Mouse (Mus musculus): ENCODE data around the gene Tchp. TPM values are rescaled to one million over a fixed set of nuclear protein-coding genes. Genes with fewer than 3 reads are reported as not detected.

Gene Tchp
- polyA plus RNA-seq (2015; fragmentation: Nextera tagmentation; extraction: Ambion mirVana) = 10.2 and 12.2 TPM in 2 replicates

DNA sequence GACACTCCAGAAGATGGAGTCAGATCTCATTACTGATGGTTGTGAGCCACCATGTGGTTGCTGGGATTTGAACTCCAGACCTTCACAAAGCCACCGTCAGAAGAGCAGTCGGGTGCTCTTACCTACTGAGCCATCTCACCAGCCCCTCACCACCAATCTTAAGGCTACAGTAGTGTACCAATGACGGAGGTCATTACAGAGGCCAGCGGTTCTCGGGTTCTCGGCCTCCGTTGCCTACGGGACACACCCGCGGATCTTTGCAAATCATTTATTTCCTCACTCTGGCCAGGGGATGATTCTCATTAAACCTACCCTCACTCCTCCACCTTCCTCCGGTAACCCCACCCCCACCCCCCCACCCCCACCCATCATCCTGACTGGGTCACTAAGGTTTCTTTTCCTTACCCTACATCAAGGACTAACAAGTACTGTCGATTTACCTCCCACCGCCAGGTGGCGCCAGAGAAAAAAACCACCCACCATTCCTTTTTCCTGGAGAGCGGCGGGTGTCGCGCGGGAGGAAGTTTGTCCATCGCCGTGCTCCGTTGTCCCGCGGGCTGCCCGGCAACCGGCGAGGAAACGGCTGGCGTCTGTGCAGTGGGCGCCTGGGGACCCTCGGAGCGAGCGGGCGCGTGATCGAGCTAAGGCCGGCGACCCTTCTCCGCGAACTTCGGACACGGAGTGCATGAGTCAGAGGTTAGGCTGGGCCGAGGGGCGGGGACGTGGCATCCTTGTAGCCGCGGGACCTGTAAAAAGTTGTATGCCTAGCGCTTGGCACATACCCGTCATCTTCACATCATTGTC is at the start of gene Tchp:
Gene Tchp, plus strand, starts transcription at position 496 of the 804 bp plus-strand sequence.
- TF ChIP-seq CTCF (IDR thresholded peaks at IDR 0.05; ENCODE audit: low read depth) = peak; percentile 89
- H3K9ac ChIP-seq (ENCODE audit: low read depth, low read length) = peak within 1 kb of the TSS; percentile 70
- peak; percentile 95 for DNase-seq (ENCODE audit: low spot score)
- 1% methylated on average over 49 of the region's 49 CpGs for WGBS
- peaks cover 7% of the 10 kb centered on the region for H3K4me1 ChIP-seq (replicated peaks; ENCODE audit: insufficient read depth, low read length)
- H3K9me3 ChIP-seq (replicated peaks; ENCODE audit: low read length) = no peaks in the 10 kb centered on the region
- peak within 1 kb of the TSS; percentile 85 for H3K4me2 ChIP-seq (ENCODE audit: low read length)
- H3K4me3 ChIP-seq (replicated peaks; ENCODE audit: low read depth, low read length) = peak within 1 kb of the TSS; percentile 81
- no peak within 1 kb of the TSS for H3K27ac ChIP-seq
- ATAC-seq (replicated peaks; ENCODE audit: low FRiP score, low read depth) = peak; percentile 79
- H3K27me3 ChIP-seq (ENCODE audit: insufficient read depth, low read length) = no peaks in the 10 kb centered on the region
- peaks cover 14% of the 10 kb centered on the region; the same call in 1 of the 2 replicates for H3K36me3 ChIP-seq (ENCODE audit: insufficient read depth, low read length)

DNA sequence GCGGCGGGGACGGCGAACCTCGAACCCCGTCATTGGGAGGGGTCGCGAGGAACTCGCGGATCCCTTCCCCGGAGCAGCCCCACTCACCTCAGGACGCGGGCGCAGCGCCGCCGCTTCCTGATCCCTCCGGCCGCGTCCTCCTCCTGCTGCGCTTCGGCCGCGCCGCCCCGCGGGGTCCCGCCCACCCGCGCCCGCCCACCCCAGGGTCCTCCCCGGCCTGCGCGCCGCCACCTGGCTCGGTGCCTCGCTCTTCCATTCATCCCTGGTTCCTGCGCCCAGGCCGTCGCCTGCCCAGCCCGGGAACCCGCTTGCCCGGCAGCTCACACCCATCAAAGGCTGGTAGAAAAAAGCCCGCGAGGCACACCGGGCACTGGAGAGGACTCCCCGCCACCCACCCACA is 49.3 kb upstream of the Tchp start, which contains the start of gene Trpv4:
Gene Trpv4, minus strand, starts transcription at position 167 of the 400 bp plus-strand sequence.
- Histone ChIP-seq H3K9ac (ENCODE audit: low read depth, low read length) (peak within 1 kb of the TSS; percentile 62), H3K27me3 (ENCODE audit: insufficient read depth, low read length) (peaks cover 4% of the 10 kb centered on the region; the same call in 1 of the 2 replicates), H3K27ac (peak within 1 kb of the TSS; percentile 70), H3K9me3 (replicated peaks; ENCODE audit: low read length) (no peaks in the 10 kb centered on the region), H3K36me3 (ENCODE audit: insufficient read depth, low read length) (no peaks in the 10 kb centered on the region), H3K4me3 (replicated peaks; ENCODE audit: low read depth, low read length) (peak within 1 kb of the TSS; percentile 60), H3K4me2 (ENCODE audit: low read length) (peak within 1 kb of the TSS; percentile 96), H3K4me1 (replicated peaks; ENCODE audit: insufficient read depth, low read length) (peaks cover 12% of the 10 kb centered on the region; the same call in 1 of the 2 replicates)
- WGBS = under 1% methylated on average over 47 of the region's 47 CpGs
- ATAC-seq (replicated peaks; ENCODE audit: low FRiP score, low read depth) (peak; percentile 37; the same call in 1 of the 2 replicates), DNase-seq (ENCODE audit: low spot score) (no peak)
- no peak for TF ChIP-seq CTCF (IDR thresholded peaks at IDR 0.05; ENCODE audit: low read depth)

DNA sequence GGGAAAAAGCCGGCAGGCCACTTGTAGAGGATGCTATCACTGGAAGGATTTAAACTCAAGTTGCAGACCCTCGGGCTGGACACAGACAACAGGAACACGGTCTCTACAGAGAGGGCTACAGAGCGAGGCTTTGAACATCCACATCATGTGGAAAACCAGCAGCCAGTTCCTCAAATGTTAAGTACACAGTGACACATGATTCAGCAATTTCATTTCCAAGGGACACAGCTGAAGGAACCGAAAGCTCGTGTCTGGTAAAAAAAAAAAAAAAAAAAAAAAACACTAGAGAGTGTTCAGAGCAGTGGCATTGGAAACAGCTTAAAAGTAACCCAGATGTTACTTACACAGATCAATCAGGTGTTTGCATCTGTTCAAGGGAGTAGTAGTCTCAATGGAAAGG is 46.5 kb upstream of the Tchp start:
- Histone ChIP-seq H3K27ac (no peak overlapping the region), H3K4me3 (replicated peaks; ENCODE audit: low read depth, low read length) (no peak overlapping the region), H3K27me3 (ENCODE audit: insufficient read depth, low read length) (peaks cover 4% of the 10 kb centered on the region; the same call in 1 of the 2 replicates), H3K4me2 (ENCODE audit: low read length) (no peak overlapping the region), H3K9ac (ENCODE audit: low read depth, low read length) (no peak overlapping the region), H3K36me3 (ENCODE audit: insufficient read depth, low read length) (no peaks in the 10 kb centered on the region), H3K4me1 (replicated peaks; ENCODE audit: insufficient read depth, low read length) (peaks cover 12% of the 10 kb centered on the region; the same call in 1 of the 2 replicates), H3K9me3 (replicated peaks; ENCODE audit: low read length) (no peaks in the 10 kb centered on the region)
- WGBS = 54% methylated on average over 6 of the region's 6 CpGs
- no peak for DNase-seq (ENCODE audit: low spot score)
- TF ChIP-seq CTCF (IDR thresholded peaks at IDR 0.05; ENCODE audit: low read depth) = no peak
- no peak for ATAC-seq (replicated peaks; ENCODE audit: low FRiP score, low read depth)

DNA sequence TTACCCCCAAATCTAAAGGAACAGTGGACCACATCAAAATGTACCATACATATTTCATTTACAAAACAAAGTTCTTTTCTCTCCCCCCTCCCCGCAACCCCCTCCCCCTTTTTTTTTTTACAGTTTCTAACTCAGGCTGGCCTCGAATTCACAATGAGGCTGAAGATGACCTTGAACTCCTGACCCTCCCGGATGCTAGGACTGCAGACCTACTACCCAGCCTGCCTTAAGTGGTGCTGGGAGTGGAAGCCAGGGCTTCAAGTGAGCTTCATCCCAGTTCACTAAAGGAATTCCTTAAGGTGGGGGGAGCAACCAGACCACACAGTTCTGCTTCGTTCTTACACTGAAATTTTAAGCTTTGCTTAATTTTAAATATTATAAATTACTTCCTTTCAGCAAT is 43.4 kb upstream of the Tchp start:
- Histone ChIP-seq H3K9me3 (replicated peaks; ENCODE audit: low read length) (no peaks in the 10 kb centered on the region), H3K4me1 (replicated peaks; ENCODE audit: insufficient read depth, low read length) (no peaks in the 10 kb centered on the region), H3K4me3 (replicated peaks; ENCODE audit: low read depth, low read length) (no peak overlapping the region), H3K36me3 (ENCODE audit: insufficient read depth, low read length) (no peaks in the 10 kb centered on the region), H3K9ac (ENCODE audit: low read depth, low read length) (no peak overlapping the region), H3K4me2 (ENCODE audit: low read length) (no peak overlapping the region), H3K27me3 (ENCODE audit: insufficient read depth, low read length) (no peaks in the 10 kb centered on the region), H3K27ac (no peak overlapping the region)
- no peak for TF ChIP-seq CTCF (IDR thresholded peaks at IDR 0.05; ENCODE audit: low read depth)
- 70% methylated on average over 4 of the region's 4 CpGs for WGBS
- ATAC-seq (replicated peaks; ENCODE audit: low FRiP score, low read depth) (no peak), DNase-seq (ENCODE audit: low spot score) (no peak)

DNA sequence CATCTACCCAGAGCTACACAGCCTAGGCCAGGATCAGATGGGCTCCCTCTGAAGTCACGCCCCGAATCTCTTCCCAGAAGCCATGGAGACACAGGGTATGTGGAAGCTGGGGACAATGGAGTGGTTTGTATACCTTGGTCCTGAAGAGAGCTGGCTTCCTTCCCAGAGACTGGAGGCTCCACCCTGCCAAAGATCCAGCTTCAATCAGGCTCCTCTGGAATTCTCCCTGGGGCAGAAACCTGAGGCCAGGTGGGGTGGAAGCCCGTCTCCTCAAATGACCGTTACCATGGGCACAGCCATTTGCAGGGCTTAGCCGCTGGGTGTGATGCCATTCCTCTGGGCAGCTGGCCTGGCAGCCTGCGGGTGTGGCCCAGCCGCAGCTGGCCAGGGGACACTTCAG is 42.8 kb upstream of the Tchp start:
- 56% methylated on average over 7 of the region's 7 CpGs for WGBS
- Histone ChIP-seq H3K36me3 (ENCODE audit: insufficient read depth, low read length) (peaks cover under 1% of the 10 kb centered on the region; the same call in 1 of the 2 replicates), H3K27me3 (ENCODE audit: insufficient read depth, low read length) (no peaks in the 10 kb centered on the region), H3K9ac (ENCODE audit: low read depth, low read length) (no peak overlapping the region), H3K9me3 (replicated peaks; ENCODE audit: low read length) (no peaks in the 10 kb centered on the region), H3K4me1 (replicated peaks; ENCODE audit: insufficient read depth, low read length) (no peaks in the 10 kb centered on the region), H3K27ac (no peak overlapping the region), H3K4me3 (replicated peaks; ENCODE audit: low read depth, low read length) (no peak overlapping the region), H3K4me2 (ENCODE audit: low read length) (no peak overlapping the region)
- no peak; the same call in 1 of the 2 replicates for ATAC-seq (replicated peaks; ENCODE audit: low FRiP score, low read depth)
- DNase-seq (ENCODE audit: low spot score) = peak; percentile 44
- TF ChIP-seq CTCF (IDR thresholded peaks at IDR 0.05; ENCODE audit: low read depth) = no peak

DNA sequence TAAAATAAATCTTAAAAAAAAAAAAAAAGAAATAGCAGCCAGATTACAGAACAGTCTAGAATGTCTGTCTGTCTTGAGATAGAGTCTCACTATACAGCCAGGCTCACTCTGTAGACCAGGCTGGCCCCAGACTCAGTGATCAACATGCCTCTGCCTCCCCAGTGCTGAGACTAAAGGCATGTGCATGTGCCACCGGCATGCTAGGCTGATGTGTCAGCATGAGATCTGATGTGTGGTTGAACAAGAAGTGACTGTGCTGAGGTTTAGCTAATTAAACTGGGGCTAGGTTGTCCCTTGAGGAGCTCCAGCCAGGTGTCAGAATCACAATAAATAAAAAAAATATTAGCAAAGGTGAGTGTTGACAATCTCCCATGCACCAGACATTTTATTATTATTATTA is 40.9 kb upstream of the Tchp start:
- no peak overlapping the region for H3K9ac ChIP-seq (ENCODE audit: low read depth, low read length)
- no peak overlapping the region for H3K4me3 ChIP-seq (replicated peaks; ENCODE audit: low read depth, low read length)
- H3K27me3 ChIP-seq (ENCODE audit: insufficient read depth, low read length) = no peaks in the 10 kb centered on the region
- H3K4me1 ChIP-seq (replicated peaks; ENCODE audit: insufficient read depth, low read length) = no peaks in the 10 kb centered on the region
- DNase-seq (ENCODE audit: low spot score) = no peak
- no peak for ATAC-seq (replicated peaks; ENCODE audit: low FRiP score, low read depth)
- TF ChIP-seq CTCF (IDR thresholded peaks at IDR 0.05; ENCODE audit: low read depth) = no peak
- WGBS = 77% methylated on average over 1 of the region's 1 CpGs
- no peaks in the 10 kb centered on the region for H3K9me3 ChIP-seq (replicated peaks; ENCODE audit: low read length)
- peaks cover 4% of the 10 kb centered on the region; the same call in 1 of the 2 replicates for H3K36me3 ChIP-seq (ENCODE audit: insufficient read depth, low read length)
- H3K27ac ChIP-seq = no peak overlapping the region
- H3K4me2 ChIP-seq (ENCODE audit: low read length) = no peak overlapping the region

Measured in kidney, postnatal 0 days (tissue).